Mouse (Mus musculus) heart, embryonic 14.5 days (tissue): Measurements from ENCODE around the gene Fmnl2. TPM values are rescaled to one million over a fixed set of nuclear protein-coding genes. Genes with fewer than 3 reads are reported as not detected.

Source experiments
- ATAC-seq: fragments of 200-750 bp; cut with Nextera tagmentation; 2 replicates; pipeline ENCODE4 v1.8.0; 2017; ENCODE audit warnings: low read depth, moderate TSS enrichment; ENCODE audit not compliant: insufficient number of reproducible peaks, insufficient read depth, low FRiP score
- H3K27ac ChIP-seq, 2 experiments: fragments of 200-500 bp in 1 of 2; fragments of 300-500 bp in 1 of 2; sonication (generic) in 1 of 2; replicated peaks in 1 of 2; 2 replicates each; pipeline ENCODE4 v1.5.1; 2012 to 2014; ENCODE audit warnings: low read depth in 2 of 2, low read length in 2 of 2, control low read depth in 1 of 2, mild to moderate bottlenecking in 1 of 2, mixed read lengths in 1 of 2; ENCODE audit not compliant: control insufficient read depth in 1 of 2, insufficient read depth in 1 of 2
- H3K27me3 ChIP-seq: fragments of 300-500 bp; sonication (generic); 2 replicates; pipeline ENCODE4 v1.6.1; 2014; ENCODE audit warnings: mild to moderate bottlenecking, low read length, control low read depth; ENCODE audit not compliant: control insufficient read depth, insufficient read depth
- H3K36me3 ChIP-seq: fragments of 300-500 bp; sonication (generic); 2 replicates; pipeline ENCODE4 v1.6.1; 2014; ENCODE audit warnings: mild to moderate bottlenecking, control low read depth, low read length, mixed read lengths; ENCODE audit not compliant: control insufficient read depth, insufficient read depth
- H3K4me1 ChIP-seq, 2 experiments: fragments of 200-500 bp in 1 of 2; fragments of 300-500 bp in 1 of 2; sonication (generic) in 1 of 2; 2 replicates each; pipeline ENCODE4 v1.6.1; 2012 to 2014; ENCODE audit warnings: low read length in 2 of 2, control low read depth in 1 of 2, mixed read lengths in 1 of 2; ENCODE audit not compliant: control insufficient read depth in 2 of 2, insufficient read depth in 2 of 2
- H3K4me2 ChIP-seq: fragments of 300-500 bp; sonication (generic); 2 replicates; pipeline ENCODE4 v1.6.1; 2014; ENCODE audit warnings: mild to moderate bottlenecking, low read length
- H3K4me3 ChIP-seq, 2 experiments: fragments of 200-500 bp in 1 of 2; fragments of 300-500 bp in 1 of 2; sonication (generic) in 1 of 2; 2 replicates each; pipeline ENCODE4 v1.5.1; 2012 to 2014; ENCODE audit warnings: low read length in 2 of 2, mild to moderate bottlenecking in 2 of 2, control low read depth in 1 of 2, low read depth in 1 of 2, moderate library complexity in 1 of 2; ENCODE audit not compliant: control insufficient read depth in 1 of 2, insufficient read depth in 1 of 2
- H3K9ac ChIP-seq: fragments of 300-500 bp; sonication (generic); 2 replicates; pipeline ENCODE4 v1.6.1; 2014; ENCODE audit warnings: mild to moderate bottlenecking, low read length
- H3K9me3 ChIP-seq: fragments of 300-500 bp; sonication (generic); 2 replicates; pipeline ENCODE4 v1.6.1; 2016; ENCODE audit warnings: low read length, control low read depth; ENCODE audit not compliant: control insufficient read depth
- WGBS: fragments of 180-500 bp; shearing (Covaris S2); extraction: QIAGEN DNeasy Blood & Tissue Kit; methylation state at CpG from one replicate; pipeline ENCODE4 v1.1.7; 2014; 5-methylcytosine and 5-hydroxymethylcytosine counted together
- polyA plus RNA-seq: library from polyadenylated mRNA; unstranded; fragments of >200 nt; fragmentation: Nextera tagmentation; extraction: Ambion mirVana; gene quantifications from 2 replicates; pipeline ENCODE4 v1.2.1, GENCODE M21; 2014

The Fmnl2 gene
- polyA plus RNA-seq, 1 experiment from 2014 or later, result 1.7 TPM

- Histone ChIP-seq H3K4me2 (no peak overlapping the region), H3K9ac (no peak overlapping the region), H3K27me3 (no peaks in the 10 kb centered on the region), H3K9me3 (no peaks in the 10 kb centered on the region), H3K36me3 (no peaks in the 10 kb centered on the region), H3K27ac (no peak overlapping the region), H3K4me1 (no peaks in the 10 kb centered on the region), H3K4me3 (no peak overlapping the region)
- no peak for ATAC-seq
- 97% methylated on average over 4 of the region's 4 CpGs for WGBS
Measured at GRCm38 (mm10) chr2:52900780-52901179, 43.1 kb downstream of the Fmnl2 start.

DNA sequence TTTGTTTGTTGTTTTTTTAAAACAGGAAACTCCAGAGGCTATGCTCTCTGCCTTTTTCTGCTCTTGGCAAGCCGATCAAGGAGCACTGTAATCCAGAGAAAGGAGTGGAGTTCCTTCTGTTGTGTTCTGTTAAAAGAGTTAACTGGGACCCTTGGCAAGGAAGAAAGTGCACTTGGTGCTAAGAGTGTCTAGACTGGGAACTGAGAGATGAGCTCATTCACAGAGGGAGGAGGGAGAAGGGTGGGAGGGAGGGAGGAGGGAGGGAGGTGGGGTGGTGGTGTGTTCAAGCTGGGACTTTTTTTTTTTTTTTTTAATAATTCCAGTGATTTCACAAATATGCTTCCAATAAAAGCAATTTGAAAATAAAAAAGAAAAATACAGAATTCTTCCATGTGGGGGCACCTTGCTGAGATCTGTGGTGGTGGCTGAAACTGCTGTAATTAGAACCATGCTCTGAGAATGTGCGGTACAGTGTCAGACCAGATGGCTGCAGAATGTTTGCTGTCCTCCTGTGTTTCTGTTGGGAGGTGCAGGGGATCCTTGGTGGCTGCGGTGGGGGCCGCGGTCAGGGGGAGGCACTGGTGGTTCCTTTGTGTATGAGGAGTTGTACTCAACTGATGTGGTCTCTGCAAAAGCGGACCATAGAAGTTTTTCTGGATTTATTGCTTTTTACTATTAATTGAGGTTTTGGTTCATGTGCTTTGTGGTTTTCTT lies 43.8 kb downstream of the Fmnl2 start:
- Histone ChIP-seq H3K27ac (no peak overlapping the region), H3K27me3 (no peaks in the 10 kb centered on the region), H3K9me3 (no peaks in the 10 kb centered on the region), H3K4me1 (0 out of 4 replicates have a peak, but pooled peaks cover 0 to 2% of the 10 kb centered on the region in 2 experiments), H3K36me3 (no peaks in the 10 kb centered on the region), H3K4me3 (no peak overlapping the region), H3K4me2 (no peak overlapping the region), H3K9ac (no peak overlapping the region)
- no peak for ATAC-seq
- 85% methylated on average over 6 of the region's 6 CpGs for WGBS

- Histone ChIP-seq H3K4me2 (no peak overlapping the region), H3K9me3 (no peaks in the 10 kb centered on the region), H3K9ac (no peak overlapping the region), H3K4me3 (no peak overlapping the region), H3K27ac (no peak overlapping the region), H3K27me3 (no peaks in the 10 kb centered on the region), H3K4me1 (0 out of 4 replicates have a peak, but pooled peaks cover 0 to 3% of the 10 kb centered on the region in 2 experiments), H3K36me3 (no peaks in the 10 kb centered on the region)
- no peak for ATAC-seq
- WGBS, result 82% methylated on average over 3 of the region's 3 CpGs
Measured at GRCm38 (mm10) chr2:52902456-52902855, 44.8 kb downstream of the Fmnl2 start.

DNA sequence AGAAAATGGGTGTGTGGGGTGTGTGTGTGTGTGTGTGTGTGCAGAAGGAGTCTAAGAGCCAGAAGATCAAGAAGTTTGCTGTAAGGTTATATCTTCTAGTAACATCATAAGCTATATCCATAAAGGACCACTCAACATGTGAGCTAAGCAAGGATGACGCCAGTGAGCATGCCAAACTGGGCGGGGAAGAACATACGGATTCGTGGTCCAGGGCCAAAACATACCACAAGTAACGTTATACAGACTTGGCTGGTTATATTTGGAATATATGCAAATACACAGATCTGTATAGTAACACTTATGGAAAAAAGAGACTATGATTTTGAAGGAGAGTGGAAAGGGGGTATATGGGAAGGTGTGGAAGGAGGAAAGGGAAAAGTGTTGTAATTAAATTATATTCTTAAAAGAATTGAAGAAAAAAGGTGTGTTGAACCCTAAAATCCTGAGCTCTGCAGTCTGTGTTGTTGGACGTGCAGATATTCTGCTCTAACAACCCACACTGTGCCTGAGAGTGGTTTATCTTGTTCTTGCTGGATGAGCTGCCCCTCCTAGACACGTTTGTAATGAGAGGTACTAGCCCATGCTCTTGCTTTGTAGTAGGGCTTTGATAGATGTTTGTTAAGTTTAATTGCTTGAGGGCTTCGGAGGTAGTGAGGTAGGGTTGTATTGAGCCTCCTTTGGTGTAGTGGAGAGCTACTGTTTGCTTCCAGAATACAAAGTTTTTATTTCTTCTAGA lies 45.7 kb downstream of the Fmnl2 start:
- 0 out of 4 replicates have a peak, but pooled peaks cover 0 to 3% of the 10 kb centered on the region in 2 experiments for H3K4me1 ChIP-seq
- no peak for ATAC-seq
- H3K27me3 ChIP-seq, result no peaks in the 10 kb centered on the region
- no peak overlapping the region for H3K4me3 ChIP-seq
- whole genome bisulfite sequencing, result 67% methylated on average over 8 of the region's 8 CpGs
- no peak overlapping the region for H3K4me2 ChIP-seq
- no peak overlapping the region for H3K27ac ChIP-seq
- H3K9ac ChIP-seq, result no peak overlapping the region
- no peaks in the 10 kb centered on the region for H3K9me3 ChIP-seq
- no peaks in the 10 kb centered on the region for H3K36me3 ChIP-seq

DNA sequence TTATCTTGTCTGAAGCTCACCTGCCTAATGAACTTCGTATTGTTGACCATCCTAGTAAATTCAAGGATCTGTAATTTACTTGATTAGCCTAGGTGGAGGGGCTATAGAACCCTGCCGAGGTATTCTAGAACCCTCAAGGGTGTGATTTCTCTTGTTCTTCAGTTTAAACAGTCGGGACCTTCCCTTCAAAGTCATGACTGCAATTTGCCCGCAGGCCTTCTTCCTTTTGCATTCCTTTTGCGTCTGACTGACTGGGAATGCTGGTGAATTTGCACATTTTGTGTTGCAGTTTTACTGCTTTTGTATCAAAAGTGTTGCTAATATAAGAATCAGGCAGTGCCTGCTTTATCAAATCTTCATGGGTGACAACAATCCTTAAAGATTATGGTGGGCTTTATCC lies 46.9 kb downstream of the Fmnl2 start:
- 71% methylated on average over 5 of the region's 5 CpGs for WGBS
- Histone ChIP-seq H3K9me3 (no peaks in the 10 kb centered on the region), H3K4me3 (no peak overlapping the region), H3K4me1 (0 out of 4 replicates have a peak, but pooled peaks cover 0 to 3% of the 10 kb centered on the region in 2 experiments), H3K27ac (no peak overlapping the region), H3K27me3 (no peaks in the 10 kb centered on the region), H3K36me3 (no peaks in the 10 kb centered on the region), H3K4me2 (no peak overlapping the region), H3K9ac (no peak overlapping the region)
- ATAC-seq, result no peak

DNA sequence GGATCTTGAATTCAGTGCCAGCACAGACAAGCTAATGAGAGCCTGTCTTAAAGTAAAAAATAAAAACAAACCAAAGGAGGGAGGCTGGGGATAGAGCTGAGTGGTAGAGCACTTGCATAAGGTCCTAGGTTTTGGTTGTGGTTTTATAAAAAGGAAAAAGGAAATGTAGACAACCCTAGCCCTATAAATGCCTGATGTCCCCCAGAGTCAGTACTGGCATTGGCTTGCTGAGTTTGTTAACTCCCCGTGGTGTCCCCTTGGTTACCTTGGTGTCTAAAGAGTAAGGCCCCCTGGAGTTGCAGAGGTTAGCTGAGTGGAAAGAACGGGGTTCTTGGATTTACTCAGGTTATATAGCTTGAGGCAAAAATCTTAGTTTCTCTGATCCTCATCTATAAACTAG lies 55.7 kb downstream of the Fmnl2 start:
- WGBS, result 38% methylated on average over 2 of the region's 2 CpGs
- Histone ChIP-seq H3K27ac (no peak overlapping the region), H3K27me3 (no peaks in the 10 kb centered on the region), H3K9ac (no peak overlapping the region), H3K4me3 (no peak overlapping the region), H3K4me2 (no peak overlapping the region), H3K9me3 (no peaks in the 10 kb centered on the region), H3K36me3 (no peaks in the 10 kb centered on the region), H3K4me1 (no peaks in the 10 kb centered on the region)
- no peak for ATAC-seq

DNA sequence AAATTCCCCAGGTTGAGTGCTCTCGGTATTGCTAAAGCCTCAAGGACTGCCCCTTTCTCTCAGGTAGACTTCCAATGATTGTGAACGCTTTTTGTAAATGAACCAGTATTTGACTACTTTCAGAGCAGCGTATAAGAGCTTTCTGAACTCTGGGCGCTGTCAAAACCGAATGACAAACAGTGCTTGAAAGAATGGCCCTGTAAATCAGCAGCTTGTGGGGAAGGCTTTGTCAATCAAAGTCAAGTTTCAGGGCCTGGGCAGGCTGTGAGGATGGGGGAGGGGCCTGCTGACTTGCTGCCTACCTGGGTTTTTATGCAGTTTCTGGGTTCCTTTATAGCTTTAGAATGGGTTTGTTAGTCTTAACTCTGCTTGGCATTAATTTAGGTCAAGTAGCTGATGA lies 56.1 kb downstream of the Fmnl2 start:
- no peak overlapping the region for H3K9ac ChIP-seq
- WGBS, result 36% methylated on average over 5 of the region's 5 CpGs
- ATAC-seq, result no peak
- H3K9me3 ChIP-seq, result no peaks in the 10 kb centered on the region
- H3K27ac ChIP-seq, result no peak overlapping the region
- H3K4me3 ChIP-seq, result no peak overlapping the region
- H3K36me3 ChIP-seq, result no peaks in the 10 kb centered on the region
- H3K4me2 ChIP-seq, result no peak overlapping the region
- H3K27me3 ChIP-seq, result no peaks in the 10 kb centered on the region
- H3K4me1 ChIP-seq, result no peaks in the 10 kb centered on the region
